Mouse (Mus musculus) ES-CJ7 (cell line): ENCODE results near the gene Gm45234.
A peak's percentile ranks its signal among the peaks of the same experiment; 100 is the strongest.

Source experiments
- DNase-seq: peaks from one replicate; pipeline ENCODE4 v3.0.0; 2011; ENCODE audit warnings: low read depth, low spot score

The Gm45234 gene

DNA sequence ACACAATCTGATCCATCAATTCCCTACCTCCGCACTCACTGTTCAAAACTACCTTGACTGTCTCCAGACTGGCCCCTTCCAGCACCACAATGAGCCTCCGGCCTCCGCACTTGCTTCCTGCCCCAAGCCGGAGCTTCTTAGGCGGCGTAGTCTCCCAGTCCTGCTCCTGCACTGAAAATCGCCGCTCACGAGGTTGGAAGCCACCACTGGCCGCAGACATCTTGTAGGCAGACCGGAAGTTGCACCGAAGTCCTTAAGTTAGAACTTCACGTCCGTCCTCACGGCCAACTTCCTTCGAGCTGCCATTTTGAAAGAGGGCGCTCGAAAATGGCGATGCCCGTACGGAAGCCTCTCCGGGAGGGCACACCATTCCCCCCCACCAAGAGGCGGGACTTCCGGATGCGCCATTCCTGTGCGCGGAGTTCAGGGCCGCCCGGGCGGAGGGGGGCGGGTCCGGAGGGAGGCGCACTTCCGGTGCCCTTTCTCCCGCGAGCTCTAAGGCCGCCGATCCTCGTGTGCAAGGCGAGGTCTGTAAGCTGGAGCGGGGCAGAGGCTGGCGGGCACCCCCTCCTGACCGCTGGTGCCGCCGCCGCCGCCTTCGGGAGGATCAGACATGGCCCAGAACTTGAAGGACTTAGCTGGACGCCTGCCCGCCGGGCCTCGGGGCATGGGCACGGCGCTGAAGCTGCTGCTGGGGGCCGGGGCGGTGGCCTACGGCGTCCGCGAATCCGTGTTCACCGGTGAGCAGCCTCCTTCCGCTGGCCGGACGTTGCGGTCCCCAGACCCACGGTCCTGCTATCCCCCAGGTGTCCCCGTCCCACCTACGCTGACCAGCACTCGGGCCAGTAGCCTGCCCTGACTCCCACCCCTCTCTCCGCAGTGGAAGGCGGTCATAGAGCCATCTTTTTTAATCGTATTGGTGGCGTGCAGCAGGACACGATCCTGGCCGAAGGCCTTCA, 43.7 kb downstream of the Gm45234 start, which contains the start of the genes Emg1 and Phb2:
TSS of gene Emg1 (minus strand) at position 355 of the 959 bp plus-strand sequence.
TSS of gene Phb2 (plus strand) at position 513 of the 959 bp plus-strand sequence.
- peak; percentile 99 for DNase-seq

DNA sequence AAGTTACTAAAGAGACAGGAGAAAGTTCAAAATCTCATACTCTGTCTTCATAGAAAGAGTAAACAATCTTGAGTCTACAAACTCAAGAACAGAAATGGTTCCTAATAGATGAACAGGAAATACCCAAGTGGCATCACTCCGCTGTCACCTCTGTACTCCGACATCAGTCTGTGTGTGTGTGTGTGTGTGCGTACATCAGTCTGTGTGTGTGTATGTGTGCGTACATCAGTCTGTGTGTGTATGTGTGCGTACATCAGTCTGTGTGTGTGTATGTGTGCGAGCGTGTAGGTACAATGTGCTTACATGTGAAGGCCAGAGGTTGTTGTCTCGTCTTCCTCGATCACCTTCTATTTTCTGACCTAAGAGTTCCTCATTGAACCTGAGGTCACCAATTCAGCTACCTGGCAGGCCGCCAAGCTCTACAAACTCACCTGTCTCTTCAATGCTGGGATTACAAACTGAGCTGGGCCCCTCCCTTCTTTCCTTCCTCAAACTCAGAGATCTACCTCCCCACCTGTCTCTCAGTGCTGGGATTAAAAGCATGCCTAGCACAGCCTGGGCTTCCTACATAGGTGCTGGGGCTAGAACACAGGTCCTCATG, 47.4 kb downstream of the Gm45234 start:
- no peak for DNase-seq

DNA sequence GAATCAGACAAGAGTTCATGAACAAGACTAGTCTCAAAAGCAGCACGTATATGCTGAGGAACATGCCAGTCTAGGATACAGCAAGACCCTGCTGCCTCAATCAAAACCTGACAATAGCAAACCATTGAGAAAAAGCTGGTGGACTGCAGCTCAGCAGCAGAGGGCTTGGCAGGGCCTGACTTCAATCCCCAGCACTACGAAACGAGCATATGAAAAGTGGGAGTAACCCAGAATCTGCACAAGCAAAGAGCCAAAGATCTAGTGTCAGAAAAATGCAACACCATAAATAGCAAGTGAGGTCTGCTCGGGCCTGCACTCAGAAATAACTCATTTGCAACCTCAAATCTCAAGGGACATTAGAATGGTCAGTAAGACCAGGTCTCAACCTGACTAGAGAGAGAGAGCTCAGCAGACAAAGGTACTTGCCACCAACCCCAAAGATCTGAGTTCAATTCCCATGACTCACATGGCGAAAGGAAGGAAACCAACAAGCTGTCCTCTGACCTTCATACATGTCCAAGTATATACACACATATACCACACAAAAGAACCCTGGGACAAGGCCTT, 49.7 kb downstream of the Gm45234 start:
- DNase-seq = no peak

DNA sequence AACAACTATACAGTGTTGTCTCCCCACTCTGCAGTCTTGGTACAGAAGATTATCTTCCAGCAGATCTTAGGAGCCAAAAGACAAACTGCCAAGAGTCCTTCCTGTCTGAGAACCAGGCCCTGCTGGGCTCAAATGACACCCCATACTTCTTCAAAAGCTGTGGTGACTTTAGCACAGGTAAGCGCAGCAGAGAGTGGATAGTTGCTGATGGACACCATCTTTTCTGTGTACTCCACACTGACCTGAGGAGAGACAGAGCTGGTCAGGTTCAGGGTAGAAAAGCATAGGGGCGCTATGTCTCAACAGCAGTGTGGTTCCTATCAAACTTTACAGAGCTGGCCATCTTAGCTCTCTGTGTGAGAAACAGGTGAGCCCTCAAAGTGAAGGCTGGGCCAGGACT, 51.4 kb downstream of the Gm45234 start:
- no peak for DNase-seq

DNA sequence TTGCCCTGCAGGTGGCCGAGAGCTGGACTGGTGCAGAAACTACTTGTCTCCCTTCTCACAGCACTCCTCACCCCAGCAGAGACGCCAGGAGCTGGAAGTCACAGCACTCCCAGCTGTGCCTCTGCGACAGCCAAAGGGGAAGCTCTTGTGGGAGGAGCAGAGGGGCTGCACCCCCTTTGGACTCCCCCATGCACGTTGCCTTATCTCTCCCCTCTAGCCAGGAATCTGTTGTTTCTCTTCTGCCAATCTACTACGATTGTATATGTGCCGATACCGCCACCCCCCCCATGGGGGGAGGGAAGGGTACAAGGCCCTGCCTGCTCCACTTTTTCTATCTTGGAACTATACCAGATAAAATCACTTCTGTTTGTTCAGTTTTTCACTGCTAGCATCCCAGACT, 52.0 kb downstream of the Gm45234 start:
- DNase-seq = no peak

DNA sequence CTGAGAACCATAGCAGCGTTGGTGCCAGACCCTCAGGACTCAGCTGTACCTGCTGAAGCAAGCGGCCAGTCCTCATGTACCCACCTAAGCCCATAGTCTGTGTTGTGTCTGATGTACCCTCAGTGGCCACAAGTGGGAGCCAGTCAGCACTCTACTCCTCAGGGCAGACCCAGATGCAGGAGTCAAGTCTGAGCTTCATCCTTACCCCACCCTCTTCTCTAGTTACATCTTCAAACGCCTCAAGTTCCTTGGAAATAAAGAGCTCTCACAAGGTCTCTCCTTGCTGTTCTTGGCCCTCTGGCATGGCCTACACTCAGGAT, 53.1 kb downstream of the Gm45234 start:
- DNase-seq = peak; percentile 95

DNA sequence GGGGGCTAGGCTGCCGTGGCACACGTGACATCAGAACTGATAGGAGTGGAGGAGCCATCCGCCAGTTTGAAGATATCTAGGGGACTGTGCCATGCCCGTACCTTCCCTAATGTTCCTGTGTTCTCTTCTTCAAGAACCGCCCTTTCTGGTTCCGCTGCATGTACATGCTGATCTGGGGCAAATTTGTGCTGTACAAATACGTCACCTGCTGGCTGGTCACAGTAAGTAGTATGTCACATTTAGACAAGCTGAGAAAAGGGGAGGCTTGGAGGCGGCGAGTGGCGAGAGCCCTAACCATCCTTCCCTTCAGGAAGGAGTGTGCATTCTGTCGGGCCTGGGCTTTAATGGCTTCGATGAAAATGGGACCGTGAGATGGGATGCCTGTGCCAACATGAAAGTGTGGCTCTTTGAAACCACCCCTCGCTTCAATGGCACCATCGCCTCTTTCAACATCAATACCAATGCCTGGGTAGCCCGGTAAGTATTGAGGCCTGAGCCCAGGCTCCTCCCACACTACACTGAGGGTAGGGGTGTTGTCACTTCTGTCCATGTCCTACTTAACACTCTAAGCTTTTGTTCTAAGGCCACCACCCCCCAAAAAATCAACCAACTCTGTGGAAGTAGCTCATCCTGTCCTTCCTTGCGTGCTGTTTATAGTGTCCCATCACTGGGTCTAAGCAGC, 53.6 kb downstream of the Gm45234 start:
- no peak for DNase-seq

DNA sequence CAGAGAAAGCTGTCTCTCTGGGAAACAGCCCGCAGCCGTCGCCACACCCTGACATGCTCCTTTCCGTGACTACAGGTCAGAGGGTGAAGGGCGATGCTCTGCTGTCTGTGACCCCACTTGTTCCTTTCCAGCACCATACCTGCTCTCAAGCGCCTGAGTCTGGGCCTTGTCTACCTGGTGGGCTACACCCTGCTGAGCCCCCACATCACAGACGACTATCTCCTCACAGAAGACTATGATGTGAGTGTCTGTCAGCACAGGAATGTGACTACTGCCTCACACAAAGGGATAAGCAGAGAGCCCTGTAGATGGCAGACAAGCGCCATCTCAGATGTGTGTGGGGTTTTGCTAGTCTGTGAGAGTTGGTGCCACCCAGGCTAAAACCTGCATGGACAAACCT, 54.5 kb downstream of the Gm45234 start:
- DNase-seq = peak; percentile 60

DNA sequence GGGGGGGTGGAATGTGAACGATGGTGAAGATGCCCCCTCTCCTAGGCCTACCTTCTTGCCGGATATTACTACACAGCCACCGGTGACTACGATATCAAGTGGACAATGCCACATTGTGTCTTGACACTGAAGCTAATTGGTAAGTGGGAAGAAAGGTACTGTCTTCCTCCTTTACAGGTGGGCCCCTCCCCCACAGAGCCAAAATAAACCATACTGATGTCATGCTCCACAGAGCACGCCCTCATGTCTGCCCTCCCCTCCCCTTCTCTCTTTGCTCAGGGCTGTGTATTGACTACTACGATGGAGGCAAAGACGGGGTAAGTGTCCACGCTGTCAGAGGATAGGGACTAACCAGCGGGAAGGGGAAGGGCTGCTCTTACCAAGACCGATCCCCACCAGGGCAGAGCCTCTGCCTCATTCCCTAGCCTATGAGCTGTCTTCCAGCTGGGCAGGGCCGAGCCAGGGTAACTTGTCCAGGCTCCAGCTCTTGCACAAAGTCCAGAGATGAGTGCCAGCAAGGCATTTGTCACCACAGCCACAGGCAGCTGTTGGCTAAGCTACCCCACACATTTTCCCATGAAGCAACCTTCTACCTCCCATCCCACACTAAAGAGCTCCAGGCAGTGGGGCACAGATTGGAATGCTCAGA, 55.7 kb downstream of the Gm45234 start:
- no peak for DNase-seq

DNA sequence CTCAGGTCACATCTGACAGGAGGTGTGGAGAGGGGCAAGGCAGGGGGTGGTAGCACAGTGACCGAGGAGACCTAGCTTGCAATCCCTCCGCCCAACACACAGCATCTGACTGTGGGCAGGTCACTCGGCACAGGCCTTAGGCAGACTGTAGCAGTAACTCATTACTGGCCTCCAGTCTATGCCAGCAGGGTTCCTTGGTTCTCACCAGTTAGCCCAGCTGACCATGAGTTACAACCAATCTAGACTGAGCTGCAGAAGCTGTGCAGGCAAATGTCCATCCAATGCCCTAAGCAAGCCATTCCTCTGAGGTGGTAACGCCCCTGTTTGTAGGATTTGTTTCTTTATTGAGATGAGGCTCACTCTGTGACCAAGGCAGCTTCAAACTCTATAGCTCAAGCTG, 56.5 kb downstream of the Gm45234 start:
- no peak for DNase-seq

DNA sequence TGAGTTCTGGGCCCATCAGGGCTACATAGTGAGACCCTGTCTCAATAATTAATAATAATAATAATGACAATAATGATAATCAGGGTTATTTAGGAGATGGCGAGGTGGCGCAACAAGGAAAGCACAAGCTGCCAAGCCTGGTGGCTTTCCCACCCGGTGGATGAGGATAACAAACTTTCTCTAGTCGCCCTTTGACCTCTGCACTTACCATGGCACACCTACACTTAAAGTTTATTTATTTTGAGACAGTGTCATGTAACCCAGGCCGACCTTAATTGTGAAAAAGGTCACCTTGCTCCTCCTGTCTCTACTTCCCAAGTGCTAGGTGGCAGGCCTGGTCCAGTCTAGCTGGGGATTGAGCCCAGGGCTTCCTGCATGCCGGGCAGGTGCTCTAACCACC, 57.1 kb downstream of the Gm45234 start:
- DNase-seq = no peak

DNA sequence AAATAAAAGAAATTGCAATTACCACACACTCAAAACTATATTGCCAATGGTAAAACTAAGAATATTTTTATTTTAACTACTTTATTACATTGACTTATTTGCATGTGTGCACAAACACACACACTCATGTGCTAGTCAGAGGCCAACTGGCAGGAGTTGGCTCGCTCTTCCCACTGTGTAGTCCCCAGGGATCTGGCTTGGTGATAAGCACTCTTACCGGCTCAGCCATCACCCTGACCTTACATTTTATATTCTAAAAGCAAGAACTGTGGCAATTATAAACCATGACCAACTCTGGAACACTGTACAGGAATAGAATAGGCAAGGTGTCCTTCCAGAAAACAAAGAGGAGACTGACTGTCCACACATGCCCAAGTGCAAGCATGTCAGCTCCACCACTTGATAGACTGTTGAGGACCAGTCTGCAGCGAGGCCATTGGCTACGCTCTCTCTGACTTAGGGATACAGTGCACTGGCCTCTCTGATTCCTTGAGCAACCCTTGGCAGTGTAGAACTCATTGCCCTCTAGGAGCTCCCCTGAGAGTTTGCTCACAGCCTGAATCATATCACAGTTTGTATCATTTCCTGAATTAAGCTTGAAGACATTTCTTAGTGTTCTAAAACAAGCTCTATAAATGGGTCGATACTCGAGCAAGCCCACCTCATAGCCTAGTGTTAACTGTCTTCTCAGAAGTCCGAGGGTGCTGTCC, 59.2 kb downstream of the Gm45234 start:
- no peak for DNase-seq

DNA sequence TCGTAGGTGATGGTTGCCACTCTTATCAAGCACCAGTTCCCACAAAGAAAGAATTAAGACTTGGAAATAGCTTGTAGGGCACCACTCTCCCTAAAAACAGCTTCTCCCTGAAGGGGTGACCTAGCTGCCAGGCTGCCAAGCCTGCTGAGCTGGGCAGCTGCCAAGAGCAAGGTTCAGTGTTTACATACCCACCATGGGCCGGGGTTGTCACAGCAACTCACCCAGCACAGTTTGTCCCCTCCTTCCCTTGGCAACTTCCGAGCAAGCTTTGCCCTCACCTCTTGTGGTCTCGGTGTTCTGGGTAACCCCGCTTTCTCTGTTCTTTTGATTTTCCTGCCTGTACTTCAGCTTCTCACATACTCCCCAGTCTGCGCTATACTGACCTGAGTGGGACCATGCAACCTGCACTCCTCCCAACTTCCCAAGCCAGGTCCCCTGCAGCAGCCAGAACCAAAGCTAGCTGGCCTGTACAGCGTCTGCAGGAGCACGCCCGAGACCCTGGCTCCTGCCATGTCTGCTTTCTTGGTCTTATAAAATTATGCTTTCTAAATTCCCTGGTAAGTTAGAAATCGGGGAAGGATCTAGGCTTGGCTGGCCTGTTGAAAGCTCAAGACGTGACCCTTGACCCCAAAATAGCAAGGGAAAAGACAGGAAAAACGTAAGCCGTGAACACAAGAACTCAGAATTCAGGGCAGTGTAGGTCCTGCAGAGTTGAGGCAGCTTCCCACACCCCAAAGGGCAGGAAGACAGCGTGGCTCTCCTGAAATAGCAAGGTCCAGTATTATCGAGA, 61.5 kb downstream of the Gm45234 start:
- DNase-seq = no peak

DNA sequence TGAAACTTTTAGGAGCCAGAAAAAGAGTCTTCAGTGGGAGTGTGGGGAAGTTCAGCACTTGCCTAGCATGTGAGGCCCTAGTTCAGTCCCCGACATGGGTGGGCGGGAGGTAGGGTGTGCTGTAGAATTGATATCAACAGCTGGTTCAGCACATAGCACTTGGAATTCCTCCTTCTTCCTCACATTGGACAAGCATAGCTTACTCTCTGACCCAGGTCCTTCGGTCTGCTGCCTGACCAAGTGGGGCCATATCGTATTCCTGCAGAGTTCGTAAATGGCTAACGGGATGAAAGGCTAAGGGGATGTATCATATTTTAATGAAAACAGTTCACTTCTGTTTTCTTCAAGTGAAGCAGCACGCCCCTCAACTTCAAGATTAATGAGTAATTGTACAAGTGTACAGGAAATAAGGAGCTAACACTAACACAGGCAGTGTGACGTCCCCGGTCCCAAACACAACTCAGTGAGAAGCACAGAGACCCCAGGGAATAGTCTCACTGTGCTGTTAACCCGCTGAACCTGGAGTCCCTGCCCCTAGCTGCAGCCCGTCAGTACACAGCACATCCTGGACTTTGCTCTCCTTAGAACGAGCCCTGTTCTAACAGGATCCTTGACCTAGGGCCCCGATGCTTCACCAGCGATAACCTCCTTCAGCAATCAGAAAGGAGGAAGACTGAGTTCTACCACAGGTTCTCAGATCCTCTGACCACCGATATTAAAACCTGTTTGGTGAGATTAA, 62.4 kb downstream of the Gm45234 start:
- DNase-seq = no peak

DNA sequence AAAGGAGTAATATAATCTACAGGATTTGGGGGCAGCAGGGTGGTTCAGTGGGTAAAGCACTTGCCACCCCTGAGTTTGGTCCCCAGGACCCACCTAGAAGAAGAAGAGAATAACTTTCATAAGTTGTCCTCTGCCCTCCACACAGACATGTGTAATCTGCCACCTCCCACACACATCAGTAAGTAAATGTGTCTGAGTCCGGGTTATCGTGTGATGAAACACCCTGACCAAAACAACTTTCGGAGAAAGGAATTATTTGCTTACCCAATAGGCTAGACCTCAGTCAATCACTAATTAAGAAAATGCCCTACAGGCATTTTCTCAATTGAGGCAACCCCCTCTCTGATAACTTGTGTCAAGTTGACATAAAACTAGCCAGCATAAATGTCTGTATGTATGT, 65.3 kb downstream of the Gm45234 start:
- DNase-seq = no peak
